Mouse (Mus musculus) megakaryocyte, embryonic 14.5 days (primary cell): ENCODE measurements at regions not wholly inside any gene's neighbourhood (a gene's known extent, or its start where the extent isn't known, plus 50 kb on each side); places are given as distances from the start of the nearest gene placed in this dataset.

Source experiments
- H3K27me3 ChIP-seq: replicated peaks from 2 replicates; pipeline ENCODE3; 2012; ENCODE audit warnings: inconsistent platforms
- H3K36me3 ChIP-seq: replicated peaks from 2 replicates; pipeline ENCODE3; 2012; ENCODE audit warnings: low read length, inconsistent platforms, mixed read lengths
- H3K4me1 ChIP-seq: 2 replicates; pipeline ENCODE4 v1.6.1; 2012; ENCODE audit warnings: inconsistent platforms
- H3K4me3 ChIP-seq: replicated peaks from 2 replicates; pipeline ENCODE3; 2012; ENCODE audit warnings: moderate library complexity, mild to moderate bottlenecking, inconsistent platforms
- H3K9me3 ChIP-seq: 2 replicates; pipeline ENCODE4 v1.6.1; 2012; ENCODE audit warnings: inconsistent platforms
- FLI1 ChIP-seq: IDR thresholded peaks from 2 replicates; pipeline ENCODE4 v1.6.1; 2012; ENCODE audit warnings: low read length, inconsistent platforms, mixed read lengths
- GATA1 ChIP-seq: IDR thresholded peaks from 3 replicates; pipeline ENCODE4 v1.6.1; 2012; ENCODE audit warnings: mixed read lengths, low read length, inconsistent platforms, borderline replicate concordance

DNA sequence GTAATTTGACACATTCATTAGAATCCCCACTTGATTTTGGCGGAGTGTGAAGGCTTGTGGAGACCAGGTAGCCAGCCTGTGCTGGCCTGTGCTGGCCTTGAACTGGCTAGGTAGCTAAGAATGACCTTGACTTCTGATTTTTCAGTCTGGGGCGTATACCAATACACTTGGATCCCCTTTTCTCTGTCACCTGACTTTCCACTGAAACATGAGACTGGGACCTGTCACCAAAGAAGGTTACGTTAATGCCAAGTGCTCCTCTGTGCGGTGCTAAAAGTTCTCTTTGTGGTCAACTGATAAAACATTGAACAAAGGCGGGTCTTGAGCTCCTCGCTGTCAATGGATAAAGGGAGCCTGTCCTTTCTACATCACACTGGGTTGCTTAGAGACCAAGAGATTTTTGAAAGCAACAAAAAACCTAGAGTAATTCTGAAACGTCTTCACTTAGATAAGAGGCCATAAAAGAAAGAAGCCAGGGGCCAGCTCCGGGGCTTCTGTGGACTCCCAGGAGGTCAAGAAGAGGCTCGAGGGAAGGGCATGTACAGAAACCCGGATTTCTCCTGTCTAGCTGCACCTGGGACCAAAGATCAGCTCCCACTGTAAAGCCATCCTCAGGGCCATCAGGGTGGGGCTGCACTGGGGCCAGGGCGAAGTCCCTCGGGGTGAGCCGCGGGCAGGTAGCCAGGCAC lies 109.0 kb upstream of the Egln3 start:
- H3K4me1 ChIP-seq = peaks cover 28% of the 10 kb centered on the region
- no peaks in the 10 kb centered on the region for H3K9me3 ChIP-seq
- TF ChIP-seq FLI1 = no peak
- no peak for TF ChIP-seq GATA1
- H3K4me3 ChIP-seq = peak overlapping the region; percentile 91
- peaks cover 14% of the 10 kb centered on the region for H3K27me3 ChIP-seq
- no peaks in the 10 kb centered on the region for H3K36me3 ChIP-seq

DNA sequence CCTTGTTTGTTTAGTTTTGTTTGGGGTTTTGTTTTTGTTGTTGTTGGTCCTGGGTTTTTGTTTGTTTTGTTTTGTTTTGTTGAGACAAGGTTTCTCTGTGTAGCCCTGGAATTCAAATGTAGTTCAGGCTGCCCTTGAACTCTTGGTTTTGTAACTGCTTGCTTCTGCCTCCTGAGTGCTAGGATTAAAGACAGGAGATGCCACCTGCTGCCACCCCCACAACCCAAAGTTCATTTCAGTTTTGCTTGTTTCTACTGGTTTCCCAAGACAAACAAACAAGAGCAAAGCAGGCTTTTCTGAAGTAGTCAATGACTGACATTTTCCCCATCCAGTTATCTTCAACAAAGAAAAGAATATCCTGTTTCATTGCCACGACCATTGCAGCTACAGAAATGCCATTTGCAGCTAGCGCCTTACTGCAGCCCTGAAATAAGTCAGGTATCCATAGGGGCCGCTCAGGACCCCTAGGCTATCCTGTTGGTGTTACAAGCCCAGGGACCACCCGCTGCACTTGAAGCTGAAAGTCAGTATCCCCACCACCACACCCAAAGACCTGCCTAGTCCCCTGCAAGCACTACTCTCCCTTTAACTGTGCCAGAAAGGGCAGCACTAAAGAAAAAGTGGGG lies 108.3 kb upstream of the Egln3 start:
- no peaks in the 10 kb centered on the region for H3K36me3 ChIP-seq
- H3K4me1 ChIP-seq = peaks cover 28% of the 10 kb centered on the region
- H3K4me3 ChIP-seq = no peak overlapping the region
- TF ChIP-seq FLI1 (no peak), GATA1 (no peak)
- H3K27me3 ChIP-seq = peaks cover 13% of the 10 kb centered on the region
- no peaks in the 10 kb centered on the region for H3K9me3 ChIP-seq

DNA sequence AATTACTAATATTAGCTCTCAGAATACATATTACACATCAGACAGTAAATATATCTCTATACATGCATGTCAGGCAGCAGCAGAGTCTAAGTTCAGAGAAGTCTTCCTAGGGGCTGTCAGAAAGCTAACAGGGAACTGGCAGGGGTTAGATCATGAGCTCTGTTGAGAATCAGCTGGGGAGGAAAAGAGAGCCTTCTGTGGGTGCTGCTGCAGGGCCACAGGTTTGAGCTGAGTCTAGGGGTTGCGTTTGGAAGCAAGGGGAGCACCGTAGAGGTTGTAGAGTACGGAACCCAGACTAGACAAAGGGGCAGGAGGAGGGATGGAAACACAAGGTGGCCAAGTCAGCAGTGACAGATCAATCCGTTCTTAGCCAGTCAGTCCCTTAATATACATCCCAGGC lies 106.2 kb upstream of the Egln3 start:
- peaks cover 9% of the 10 kb centered on the region for H3K27me3 ChIP-seq
- TF ChIP-seq FLI1 (no peak), GATA1 (no peak)
- H3K4me3 ChIP-seq = no peak overlapping the region
- no peaks in the 10 kb centered on the region for H3K36me3 ChIP-seq
- H3K4me1 ChIP-seq = peaks cover 28% of the 10 kb centered on the region
- no peaks in the 10 kb centered on the region for H3K9me3 ChIP-seq

DNA sequence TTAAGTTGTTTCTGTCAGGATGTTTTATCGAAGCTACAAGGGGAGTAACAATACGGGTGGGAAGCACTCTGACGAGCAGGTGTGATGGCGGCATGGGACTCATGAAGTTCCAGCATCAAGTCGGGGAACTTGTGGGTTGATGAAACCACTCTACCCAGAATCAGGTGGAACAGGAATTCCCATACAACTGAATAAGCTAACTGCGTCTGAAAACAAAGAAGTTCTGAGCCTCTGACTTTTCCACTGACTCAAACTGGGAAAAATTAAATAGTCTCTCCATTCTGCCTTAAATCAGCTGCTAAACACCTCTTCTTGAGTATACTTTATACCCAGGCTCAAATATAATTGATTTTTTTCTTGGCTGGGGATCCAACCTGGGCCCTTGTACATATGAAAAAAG lies 105.6 kb upstream of the Egln3 start:
- no peak overlapping the region for H3K4me3 ChIP-seq
- H3K4me1 ChIP-seq = peaks cover 23% of the 10 kb centered on the region
- no peaks in the 10 kb centered on the region for H3K36me3 ChIP-seq
- no peaks in the 10 kb centered on the region for H3K9me3 ChIP-seq
- TF ChIP-seq GATA1 (no peak), FLI1 (no peak)
- H3K27me3 ChIP-seq = peaks cover 6% of the 10 kb centered on the region

DNA sequence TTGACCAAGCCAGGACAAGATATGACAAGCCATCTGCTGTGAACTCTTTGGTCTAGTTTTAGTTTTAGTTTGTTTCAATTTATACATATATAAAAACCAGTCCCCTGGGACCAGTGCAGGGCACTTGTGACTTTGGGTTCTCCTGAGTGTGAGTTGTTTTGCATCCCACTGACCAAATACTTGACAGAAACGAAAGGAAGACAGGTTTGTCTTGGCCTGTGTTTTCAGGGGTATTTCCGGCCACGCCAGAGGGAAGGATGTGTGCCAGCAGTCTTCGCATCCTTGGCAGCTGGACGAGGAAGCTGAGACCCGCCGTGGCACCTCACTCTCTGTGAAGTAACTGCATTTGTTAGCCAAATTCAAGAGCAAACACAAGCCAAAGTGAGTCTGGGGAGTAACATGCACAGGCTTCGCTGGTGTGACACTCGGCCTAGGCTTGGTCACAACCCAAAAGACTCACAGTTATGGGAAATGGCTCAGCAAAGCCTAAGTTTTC lies 101.5 kb upstream of the Egln3 start:
- no peaks in the 10 kb centered on the region for H3K9me3 ChIP-seq
- no peak overlapping the region for H3K4me3 ChIP-seq
- no peaks in the 10 kb centered on the region for H3K4me1 ChIP-seq
- H3K36me3 ChIP-seq = no peaks in the 10 kb centered on the region
- H3K27me3 ChIP-seq = peaks cover 2% of the 10 kb centered on the region
- TF ChIP-seq GATA1 (no peak), FLI1 (no peak)

DNA sequence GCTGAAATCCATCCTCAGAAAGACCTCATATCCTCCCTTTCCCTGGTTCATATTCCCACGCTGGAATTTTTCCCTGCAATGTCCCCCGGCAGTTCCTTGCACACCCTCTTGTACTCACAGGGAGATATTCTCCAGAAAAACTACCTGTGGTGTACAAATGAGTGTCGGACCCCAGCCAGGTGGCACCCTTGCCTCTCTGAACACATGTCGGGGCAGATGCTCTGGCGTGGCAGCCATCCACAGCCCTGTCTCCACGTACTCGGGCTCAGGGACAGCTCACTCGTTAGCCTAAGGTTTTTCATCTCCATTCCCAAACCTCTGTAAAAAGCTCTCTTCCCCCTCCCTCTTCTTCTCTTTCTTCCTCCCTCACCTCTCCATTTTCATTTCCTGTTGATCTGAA lies 100.1 kb upstream of the Egln3 start:
- Histone ChIP-seq H3K9me3 (no peaks in the 10 kb centered on the region), H3K36me3 (no peaks in the 10 kb centered on the region), H3K27me3 (no peaks in the 10 kb centered on the region), H3K4me3 (no peak overlapping the region), H3K4me1 (no peaks in the 10 kb centered on the region)
- TF ChIP-seq GATA1 = no peak
- TF ChIP-seq FLI1 = no peak

DNA sequence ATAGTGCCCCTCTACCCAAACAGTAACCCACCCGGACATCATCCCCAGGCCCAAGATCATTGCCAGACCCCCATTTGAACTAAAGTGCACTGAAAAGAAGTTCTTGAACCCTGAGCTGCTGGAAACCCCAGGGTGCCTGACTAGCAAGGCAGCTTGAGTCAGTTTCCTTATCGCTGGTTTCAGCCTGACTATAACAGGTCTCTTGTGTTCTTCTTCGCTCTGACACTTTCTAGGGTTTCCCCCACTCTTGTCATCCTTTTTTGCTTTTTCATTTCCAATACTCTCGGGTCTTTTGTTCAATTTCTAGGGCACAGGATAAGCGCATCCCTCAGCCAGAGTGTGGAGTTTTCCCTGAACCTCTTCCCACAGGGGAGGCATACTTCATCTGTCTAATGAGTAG lies 95.8 kb upstream of the Egln3 start:
- Histone ChIP-seq H3K36me3 (no peaks in the 10 kb centered on the region), H3K9me3 (no peaks in the 10 kb centered on the region), H3K4me3 (no peak overlapping the region), H3K4me1 (no peaks in the 10 kb centered on the region), H3K27me3 (no peaks in the 10 kb centered on the region)
- no peak for TF ChIP-seq FLI1
- TF ChIP-seq GATA1 = no peak

DNA sequence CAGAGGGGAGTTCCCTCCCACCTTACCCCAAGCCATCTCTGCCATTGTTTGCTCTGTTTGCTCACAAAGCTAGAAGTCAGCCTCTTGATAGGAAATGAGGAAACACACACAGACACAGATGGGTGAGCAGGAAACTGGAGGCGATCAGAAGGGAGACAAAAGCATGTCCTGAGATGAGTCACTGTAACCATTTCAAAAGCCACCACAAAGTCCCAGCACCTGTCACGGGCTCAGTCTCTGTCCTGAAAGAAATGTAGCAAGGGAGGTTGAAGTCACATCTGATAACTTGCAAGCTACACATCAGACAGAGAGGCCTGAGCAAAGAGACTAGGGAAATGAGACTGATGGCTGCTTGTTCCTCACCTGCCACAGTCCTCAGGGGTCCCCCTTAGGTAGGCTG lies 89.6 kb upstream of the Egln3 start:
- TF ChIP-seq FLI1 = no peak
- TF ChIP-seq GATA1 = no peak
- Histone ChIP-seq H3K4me3 (no peak overlapping the region), H3K36me3 (no peaks in the 10 kb centered on the region), H3K9me3 (no peaks in the 10 kb centered on the region), H3K27me3 (peaks cover 3% of the 10 kb centered on the region), H3K4me1 (peaks cover 23% of the 10 kb centered on the region)

DNA sequence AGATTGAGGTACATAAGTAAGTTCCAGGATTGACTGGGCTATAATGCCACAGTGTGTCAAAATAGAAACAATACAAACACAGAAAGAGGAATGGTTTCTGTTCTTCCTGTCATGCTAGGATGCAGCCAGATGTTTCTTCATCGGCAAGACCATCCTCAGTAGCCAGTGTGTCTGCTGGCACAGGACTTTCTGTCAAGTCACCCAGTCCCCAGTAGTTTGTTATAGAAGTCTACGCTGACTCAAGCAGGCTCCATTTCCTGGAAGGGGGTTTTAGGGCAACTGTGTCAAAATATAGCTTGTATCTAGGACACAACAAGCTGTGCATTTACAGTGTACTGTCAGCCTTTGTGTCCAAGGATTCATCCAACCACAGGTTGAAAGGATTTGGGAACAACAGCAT lies 86.7 kb upstream of the Egln3 start:
- Histone ChIP-seq H3K36me3 (no peaks in the 10 kb centered on the region), H3K9me3 (no peaks in the 10 kb centered on the region), H3K4me1 (peaks cover 34% of the 10 kb centered on the region), H3K4me3 (no peak overlapping the region), H3K27me3 (peaks cover 6% of the 10 kb centered on the region)
- TF ChIP-seq FLI1 (no peak), GATA1 (no peak)

DNA sequence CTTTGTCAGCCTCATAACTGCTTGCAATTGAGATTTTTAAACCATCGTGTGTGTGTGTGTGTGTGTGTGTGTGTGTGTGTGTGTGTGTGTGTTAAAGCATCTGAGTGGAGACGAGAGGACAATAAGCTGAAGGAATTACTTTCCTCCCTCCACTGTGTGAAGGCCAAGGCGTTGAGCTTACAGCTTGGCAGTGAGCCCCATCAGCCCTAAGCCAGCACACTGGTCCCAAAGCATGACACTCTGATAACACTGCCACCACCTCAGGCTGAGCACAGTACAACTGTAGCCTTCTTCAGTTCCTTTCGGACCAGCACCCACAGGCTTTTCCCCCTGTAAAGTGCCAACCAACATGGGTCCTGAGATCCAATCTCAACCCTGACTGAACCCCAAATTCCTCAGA lies 85.1 kb upstream of the Egln3 start:
- no peak overlapping the region for H3K4me3 ChIP-seq
- H3K9me3 ChIP-seq = no peaks in the 10 kb centered on the region
- no peaks in the 10 kb centered on the region for H3K36me3 ChIP-seq
- peaks cover 6% of the 10 kb centered on the region for H3K27me3 ChIP-seq
- TF ChIP-seq GATA1 (no peak), FLI1 (no peak)
- peaks cover 43% of the 10 kb centered on the region for H3K4me1 ChIP-seq
